Mouse (Mus musculus) limb, embryonic 11.5 days (tissue): ENCODE measurements around the gene Calu. TPM values are rescaled to one million over a fixed set of nuclear protein-coding genes. Genes with fewer than 3 reads are reported as not detected.
"Not testable (repeated sequence)": the region's sequence is repeated elsewhere in the genome, so short reads cannot be mapped to it uniquely, and the experiment has no call there.

ENCODE experiments used
- ATAC-seq: fragments of 200-750 bp; cut with Nextera tagmentation; 2 replicates; pipeline ENCODE4 v1.8.0; 2017; ENCODE audit warnings: low read depth; ENCODE audit not compliant: insufficient number of reproducible peaks, low FRiP score, low TSS enrichment
- DNase-seq: peaks from one replicate; pipeline ENCODE4 v3.0.0-alpha.2; 2015; ENCODE audit warnings: low spot score
- H3K27ac ChIP-seq: fragments of 300-500 bp; sonication (generic); replicated peaks from 2 replicates; pipeline ENCODE4 v1.5.1; 2014; ENCODE audit warnings: low read depth, mild to moderate bottlenecking, low read length
- H3K27me3 ChIP-seq: fragments of 300-500 bp; sonication (generic); 2 replicates; pipeline ENCODE4 v1.6.1; 2014; ENCODE audit warnings: mild to moderate bottlenecking, low read length, mixed read lengths; ENCODE audit not compliant: control insufficient read depth, insufficient read depth
- H3K36me3 ChIP-seq: fragments of 300-500 bp; sonication (generic); 2 replicates; pipeline ENCODE4 v1.6.1; 2014; ENCODE audit warnings: mild to moderate bottlenecking, low read length, moderate library complexity, mixed read lengths; ENCODE audit not compliant: control insufficient read depth, insufficient read depth
- H3K4me1 ChIP-seq: fragments of 300-500 bp; sonication (generic); 2 replicates; pipeline ENCODE4 v1.6.1; 2014; ENCODE audit warnings: low read length, mixed read lengths; ENCODE audit not compliant: control insufficient read depth, insufficient read depth
- H3K4me2 ChIP-seq: fragments of 300-500 bp; sonication (generic); 2 replicates; pipeline ENCODE4 v1.6.1; 2014; ENCODE audit warnings: low read depth, mild to moderate bottlenecking, moderate library complexity; ENCODE audit not compliant: severe bottlenecking
- H3K4me3 ChIP-seq: fragments of 300-500 bp; sonication (generic); 2 replicates; pipeline ENCODE4 v1.5.1; 2014; ENCODE audit warnings: low read depth, low read length
- H3K9ac ChIP-seq: fragments of 300-500 bp; sonication (generic); 2 replicates; pipeline ENCODE4 v1.6.1; 2014; ENCODE audit warnings: mild to moderate bottlenecking, low read length
- H3K9me3 ChIP-seq: fragments of 300-500 bp; sonication (generic); 2 replicates; pipeline ENCODE4 v1.6.1; 2016; ENCODE audit warnings: low read length; ENCODE audit not compliant: control insufficient read depth
- WGBS: fragments of 180-500 bp; shearing (Covaris S2); extraction: QIAGEN DNeasy Blood & Tissue Kit; methylation state at CpG from one replicate; pipeline ENCODE4 v1.1.7; 2014; 5-methylcytosine and 5-hydroxymethylcytosine counted together
- polyA plus RNA-seq: library from polyadenylated mRNA; unstranded; fragments of >200 nt; fragmentation: Nextera tagmentation; extraction: Ambion mirVana; gene quantifications from 2 replicates; pipeline ENCODE4 v1.2.1, GENCODE M21; 2014

Calu gene
- polyA plus RNA-seq, 1 experiment from 2014 or later = 308 TPM

GRCm38 (mm10) chr6:29317941-29318340 lies 29.9 kb upstream of the Calu start:
- Histone ChIP-seq H3K27me3 (no peaks in the 10 kb centered on the region), H3K9ac (no peak overlapping the region), H3K4me3 (no peak overlapping the region), H3K9me3 (no peaks in the 10 kb centered on the region), H3K4me2 (no peak overlapping the region), H3K36me3 (no peaks in the 10 kb centered on the region), H3K27ac (no peak overlapping the region), H3K4me1 (no peaks in the 10 kb centered on the region)
- DNase-seq (no peak), ATAC-seq (no peak)
- 77% methylated on average over 3 of the region's 3 CpGs for WGBS

- DNase-seq (no peak), ATAC-seq (no peak)
- Histone ChIP-seq H3K27ac (no peak within 1 kb of the TSS), H3K4me1 (no peaks in the 10 kb centered on the region), H3K36me3 (no peaks in the 10 kb centered on the region), H3K27me3 (no peaks in the 10 kb centered on the region), H3K9me3 (no peaks in the 10 kb centered on the region), H3K4me2 (no peak within 1 kb of the TSS), H3K9ac (no peak within 1 kb of the TSS), H3K4me3 (no peak within 1 kb of the TSS)
- 70% methylated on average over 5 of the region's 5 CpGs for WGBS
Measured at GRCm38 (mm10) chr6:29318879-29319278, 29.0 kb upstream of the Calu start, which contains the start of gene Fam71f1. Gene Fam71f1, plus strand, starts transcription at chr6:29319140.

GRCm38 (mm10) chr6:29321586-29321985 lies 26.3 kb upstream of the Calu start:
- no peak for DNase-seq
- Histone ChIP-seq H3K27ac (no peak overlapping the region), H3K4me1 (no peaks in the 10 kb centered on the region), H3K9ac (no peak overlapping the region), H3K4me2 (no peak overlapping the region), H3K9me3 (no peaks in the 10 kb centered on the region), H3K27me3 (no peaks in the 10 kb centered on the region), H3K4me3 (no peak overlapping the region), H3K36me3 (no peaks in the 10 kb centered on the region)
- 73% methylated on average over 6 of the region's 6 CpGs for WGBS
- ATAC-seq = no peak

GRCm38 (mm10) chr6:29322147-29322546 lies 25.7 kb upstream of the Calu start:
- 90% methylated on average over 7 of the region's 7 CpGs for WGBS
- ATAC-seq (no peak), DNase-seq (no peak)
- no peak overlapping the region for H3K4me2 ChIP-seq
- no peak overlapping the region for H3K27ac ChIP-seq
- H3K9ac ChIP-seq = no peak overlapping the region
- H3K27me3 ChIP-seq = no peaks in the 10 kb centered on the region
- no peak overlapping the region for H3K4me3 ChIP-seq
- no peaks in the 10 kb centered on the region for H3K4me1 ChIP-seq
- H3K36me3 ChIP-seq = no peaks in the 10 kb centered on the region
- H3K9me3 ChIP-seq = no peaks in the 10 kb centered on the region

- WGBS = 85% methylated on average over 4 of the region's 4 CpGs
- no peaks in the 10 kb centered on the region for H3K9me3 ChIP-seq
- H3K4me1 ChIP-seq = no peaks in the 10 kb centered on the region
- H3K27ac ChIP-seq = no peak overlapping the region
- H3K4me3 ChIP-seq = no peak overlapping the region
- H3K4me2 ChIP-seq = no peak overlapping the region
- DNase-seq = no peak
- no peak overlapping the region for H3K9ac ChIP-seq
- H3K27me3 ChIP-seq = no peaks in the 10 kb centered on the region
- no peak for ATAC-seq
- no peaks in the 10 kb centered on the region for H3K36me3 ChIP-seq
Measured at GRCm38 (mm10) chr6:29322735-29323134, 25.1 kb upstream of the Calu start.

GRCm38 (mm10) chr6:29326961-29327360 lies 20.9 kb upstream of the Calu start:
- no peaks in the 10 kb centered on the region for H3K27me3 ChIP-seq
- H3K9ac ChIP-seq = no peak overlapping the region
- DNase-seq = no peak
- H3K4me2 ChIP-seq = no peak overlapping the region
- H3K27ac ChIP-seq = no peak overlapping the region
- H3K4me3 ChIP-seq = no peak overlapping the region
- no peaks in the 10 kb centered on the region for H3K4me1 ChIP-seq
- H3K9me3 ChIP-seq = no peaks in the 10 kb centered on the region
- no peaks in the 10 kb centered on the region for H3K36me3 ChIP-seq
- WGBS = 91% methylated on average over 9 of the region's 9 CpGs
- no peak for ATAC-seq

GRCm38 (mm10) chr6:29329514-29329913 lies 18.4 kb upstream of the Calu start:
- Histone ChIP-seq H3K4me3 (no peak overlapping the region), H3K36me3 (no peaks in the 10 kb centered on the region), H3K4me1 (no peaks in the 10 kb centered on the region), H3K9ac (no peak overlapping the region), H3K27me3 (no peaks in the 10 kb centered on the region), H3K27ac (no peak overlapping the region), H3K9me3 (no peaks in the 10 kb centered on the region), H3K4me2 (no peak overlapping the region)
- DNase-seq (no peak), ATAC-seq (no peak)
- WGBS = 65% methylated on average over 4 of the region's 4 CpGs

- not testable (repeated sequence) for H3K4me2 ChIP-seq, H3K4me3 ChIP-seq, H3K4me1 ChIP-seq, H3K9ac ChIP-seq, H3K9me3 ChIP-seq, H3K36me3 ChIP-seq, DNase-seq, ATAC-seq, H3K27ac ChIP-seq, H3K27me3 ChIP-seq
- 100% methylated on average over 2 of the region's 2 CpGs for WGBS
Measured at GRCm38 (mm10) chr6:29346512-29346911, 1.4 kb upstream of the Calu start.

GRCm38 (mm10) chr6:29347189-29347588 lies 680 bp upstream of the Calu start:
- Histone ChIP-seq H3K36me3 (no peaks in the 10 kb centered on the region), H3K4me3 (peak overlapping the region; percentile 89), H3K27ac (peak overlapping the region; percentile 86), H3K4me1 (no peaks in the 10 kb centered on the region), H3K4me2 (peak overlapping the region; percentile 64), H3K9ac (peak overlapping the region; percentile 87), H3K9me3 (no peaks in the 10 kb centered on the region), H3K27me3 (no peaks in the 10 kb centered on the region)
- 41% methylated on average over 7 of the region's 7 CpGs for WGBS
- DNase-seq = no peak
- ATAC-seq = no peak
